Mouse (Mus musculus): ENCODE results near the gene Wfdc6b.

DNA sequence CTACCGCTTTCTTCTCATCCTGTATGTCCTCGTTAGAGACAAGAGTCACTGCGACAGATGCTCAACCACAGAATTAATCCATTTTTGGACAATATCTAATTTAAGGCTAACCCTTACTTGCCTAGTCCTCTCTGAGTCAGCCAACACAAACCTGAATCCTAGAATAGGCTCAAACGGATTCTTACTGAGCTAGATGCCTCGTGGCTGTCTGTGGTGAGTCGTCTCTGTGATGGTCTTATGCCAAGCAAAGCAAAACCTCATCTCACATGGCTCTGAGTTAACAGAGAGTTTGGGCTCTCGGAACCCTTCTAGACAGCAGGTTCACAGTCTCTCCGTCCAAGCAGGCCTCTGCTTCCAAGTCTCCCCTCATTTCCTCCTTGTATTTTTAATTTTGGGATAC, 8.9 kb upstream of the Wfdc6b start:
- TF ChIP-seq MAFK (IDR thresholded peaks at IDR 0.05; ENCODE audit: borderline replicate concordance, low read depth, low read length) (no peak), CTCF (IDR thresholded peaks at IDR 0.05 in 2 of 3, conservative IDR thresholded peaks at IDR 0.05 in 1 of 3; ENCODE audit: control insufficient read depth in 1 of 3, insufficient read depth in 1 of 3, low read depth in 2 of 3, low read length in 3 of 3, poor library complexity in 1 of 3, severe bottlenecking in 1 of 3) (no peak), USF1 (IDR thresholded peaks at IDR 0.05; ENCODE audit: low read depth, low read length) (no peak), BHLHE40 (IDR thresholded peaks at IDR 0.05; ENCODE audit: borderline replicate concordance, low read depth, low read length) (no peak), ZKSCAN1 (IDR thresholded peaks at IDR 0.05; ENCODE audit: low read depth, low read length) (no peak), EP300 (IDR thresholded peaks at IDR 0.05; ENCODE audit: low read depth in 1 of 2, low read length in 2 of 2) (no peak), MXI1 (IDR thresholded peaks at IDR 0.05; ENCODE audit: low read depth, low read length) (no peak), TAL1 (IDR thresholded peaks at IDR 0.05; ENCODE audit: low read length) (no peak), POLR2A (IDR thresholded peaks at IDR 0.05; ENCODE audit: control insufficient read depth in 1 of 2, insufficient read depth in 1 of 2, low read depth in 1 of 2, low read length in 2 of 2, poor library complexity in 1 of 2) (no peak), JUND (IDR thresholded peaks at IDR 0.05; ENCODE audit: low read depth, low read length) (no peak), ELF1 (IDR thresholded peaks at IDR 0.05; ENCODE audit: low read depth, low read length) (no peak), CHD2 (IDR thresholded peaks at IDR 0.05; ENCODE audit: low read length) (no peak)
